Mouse (Mus musculus) adrenal gland, postnatal 36 days (tissue): ENCODE measurements around the gene Tmod2. TPM values are rescaled to one million over a fixed set of nuclear protein-coding genes. Genes with fewer than 3 reads are reported as not detected.
A peak's percentile ranks its signal among the peaks of the same experiment; 100 is the strongest.
"Not testable (repeated sequence)": the region's sequence is repeated elsewhere in the genome, so short reads cannot be mapped to it uniquely, and the experiment has no call there.

Experiments
- DNase-seq, 2 experiments: peaks; one replicate each; pipeline ENCODE4 v3.0.0; 2021; ENCODE audit warnings: mixed read lengths in 1 of 2
- long read RNA-seq, 2 experiments: library from polyadenylated mRNA; stranded (forward); transcript quantifications; one replicate each; pipeline ENCODE4 v2.0.0; 2021; ENCODE audit warnings: borderline sequencing depth in 2 of 2
- total RNA-seq, 2 experiments: library from RNA; stranded (reverse); gene quantifications; 2 replicates each; pipeline ENCODE4 v1.2.3; 2021

The Tmod2 gene
- 10 to 100 TPM in 1 of 2 experiments, 1 to 10 TPM in 1; 9.8 to 11.4 TPM for total RNA-seq
- long read RNA-seq, experiment 1, full-length matches to known transcripts: 3 of 4 reads
- long read RNA-seq, experiment 1, partial matches to known transcripts: 0 of 4 reads
- long read RNA-seq, experiment 1, other reads (novel, unspliced or antisense): 1 of 4 reads
- long read RNA-seq, experiment 2, full-length matches to known transcripts: 2 of 2 reads
- long read RNA-seq, experiment 2, partial matches to known transcripts: 0 of 2 reads
- long read RNA-seq, experiment 2, other reads (novel, unspliced or antisense): 0 of 2 reads

GRCm38 (mm10) chr9:75610571-75611493 lies at the start of gene Tmod2:
Gene Tmod2, minus strand, starts transcription at chr9:75611325.
- DNase-seq: peak; percentile 43 to 63

- no peak for DNase-seq
Observed at GRCm38 (mm10) chr9:75660917-75661316, 49.8 kb upstream of the Tmod2 start.

- DNase-seq: peak in 1 of 2 experiments; percentile 7
Observed at GRCm38 (mm10) chr9:75656456-75656855, 45.3 kb upstream of the Tmod2 start.

- peak in 1 of 2 experiments; percentile 17 for DNase-seq
Observed at GRCm38 (mm10) chr9:75653981-75654911, 43.1 kb upstream of the Tmod2 start.

- no peak for DNase-seq
Observed at GRCm38 (mm10) chr9:75645405-75645804, 34.3 kb upstream of the Tmod2 start.

- no peak for DNase-seq
Observed at GRCm38 (mm10) chr9:75634226-75634625, 23.1 kb upstream of the Tmod2 start.

- DNase-seq: no peak
Observed at GRCm38 (mm10) chr9:75633603-75634002, 22.5 kb upstream of the Tmod2 start.

GRCm38 (mm10) chr9:75632902-75633301 lies 21.8 kb upstream of the Tmod2 start:
- DNase-seq: peak; percentile 11 to 35

- DNase-seq: no peak
Observed at GRCm38 (mm10) chr9:75632111-75632510, 21.0 kb upstream of the Tmod2 start.

- DNase-seq: no peak
Observed at GRCm38 (mm10) chr9:75630823-75631454, 19.8 kb upstream of the Tmod2 start.

GRCm38 (mm10) chr9:75626308-75626604 lies 15.1 kb upstream of the Tmod2 start:
- no peak for DNase-seq

GRCm38 (mm10) chr9:75625556-75626307 lies 14.6 kb upstream of the Tmod2 start, which contains the start of gene Lysmd2:
Gene Lysmd2, plus strand, starts transcription at chr9:75625741.
- DNase-seq: peak; percentile 90

- DNase-seq: no peak
Observed at GRCm38 (mm10) chr9:75624983-75625555, 13.9 kb upstream of the Tmod2 start.

GRCm38 (mm10) chr9:75621428-75621827 lies 10.3 kb upstream of the Tmod2 start:
- DNase-seq: no peak

GRCm38 (mm10) chr9:75619761-75620160 lies 8.6 kb upstream of the Tmod2 start:
- DNase-seq: not testable (repeated sequence)

- DNase-seq: no peak
Observed at GRCm38 (mm10) chr9:75618836-75619400, 7.8 kb upstream of the Tmod2 start.

GRCm38 (mm10) chr9:75616560-75616959 lies 5.4 kb upstream of the Tmod2 start:
- no peak for DNase-seq

- DNase-seq: no peak
Observed at GRCm38 (mm10) chr9:75609965-75610364, 1.2 kb downstream of the Tmod2 start.

GRCm38 (mm10) chr9:75609505-75609904 lies 1.6 kb downstream of the Tmod2 start:
- DNase-seq: no peak

GRCm38 (mm10) chr9:75607496-75607895 lies 3.6 kb downstream of the Tmod2 start:
- DNase-seq: no peak
